Mouse (Mus musculus) ES-Bruce4 (cell line): ENCODE data around the gene Zcchc3. TPM values are rescaled to one million over a fixed set of nuclear protein-coding genes. Genes with fewer than 3 reads are reported as not detected.

Experiments used
- H3K27ac ChIP-seq: 2 replicates; pipeline ENCODE4 v1.5.1; 2012; ENCODE audit warnings: low read length, inconsistent platforms; ENCODE audit not compliant: insufficient read depth
- H3K27me3 ChIP-seq: 2 replicates; pipeline ENCODE4 v1.6.1; 2012; ENCODE audit warnings: mild to moderate bottlenecking, low read length, inconsistent platforms; ENCODE audit not compliant: control insufficient read depth, poor library complexity, insufficient read depth, severe bottlenecking
- H3K36me3 ChIP-seq: 2 replicates; pipeline ENCODE4 v1.6.1; 2012; ENCODE audit warnings: inconsistent platforms, mild to moderate bottlenecking, low read length, moderate library complexity; ENCODE audit not compliant: control insufficient read depth, poor library complexity, insufficient read depth, severe bottlenecking
- H3K4me1 ChIP-seq: one replicate; pipeline ENCODE4 v1.8.1; 2011; ENCODE audit warnings: low read length; ENCODE audit not compliant: control insufficient read depth, insufficient read depth
- H3K4me3 ChIP-seq: 2 replicates; pipeline ENCODE4 v1.5.1; 2011; ENCODE audit warnings: low read depth, mild to moderate bottlenecking, low read length
- H3K9ac ChIP-seq: 2 replicates; pipeline ENCODE4 v1.6.1; 2012; ENCODE audit warnings: low read depth, mild to moderate bottlenecking, inconsistent platforms; ENCODE audit not compliant: poor library complexity, severe bottlenecking
- H3K9me3 ChIP-seq: replicated peaks from 2 replicates; pipeline ENCODE4 v1.6.1; 2012; ENCODE audit warnings: mild to moderate bottlenecking, low read length, inconsistent platforms; ENCODE audit not compliant: control insufficient read depth, poor library complexity, insufficient read depth, severe bottlenecking
- CTCF ChIP-seq: IDR thresholded peaks from one replicate; pipeline ENCODE4 v1.8.1; 2011; ENCODE audit warnings: low read depth, low read length
- EP300 ChIP-seq: IDR thresholded peaks from 2 replicates; pipeline ENCODE4 v1.6.1; 2011; ENCODE audit warnings: low read depth, low read length; ENCODE audit not compliant: insufficient read depth
- POLR2A ChIP-seq: IDR thresholded peaks from one replicate; pipeline ENCODE4 v1.8.1; 2011; ENCODE audit warnings: low read length; ENCODE audit not compliant: insufficient read depth
- polyA plus RNA-seq: library from polyadenylated mRNA; stranded (reverse); fragments of >200 nt; gene quantifications from 2 replicates; pipeline ENCODE4 v1.2.4, GENCODE M21; 2011; ENCODE audit warnings: low read depth; ENCODE audit not compliant: missing spikeins, insufficient read depth, insufficient read length

The Zcchc3 gene
- polyA plus RNA-seq, 1 experiment = 26.7 TPM

DNA sequence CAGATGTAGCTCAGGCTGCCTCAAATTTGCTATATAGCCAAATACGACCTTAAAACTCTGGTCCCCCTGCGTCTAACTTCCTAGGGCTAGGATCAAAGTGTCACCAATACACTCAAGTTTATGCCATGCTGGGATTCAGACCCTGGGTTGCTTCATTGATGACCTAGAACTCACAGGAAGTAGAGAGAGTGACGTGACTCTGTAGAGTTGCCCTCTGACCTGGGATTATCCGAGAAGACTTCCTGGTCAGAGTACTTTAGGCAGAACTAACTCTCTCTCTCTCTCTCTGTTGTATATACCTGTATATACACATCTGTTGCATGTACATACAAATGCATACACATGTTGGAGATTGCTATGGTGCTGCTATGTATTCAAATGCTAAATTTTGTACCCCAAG lies 42.2 kb downstream of the Zcchc3 start:
- Histone ChIP-seq H3K27me3 (no peaks in the 10 kb centered on the region), H3K4me3 (no peak overlapping the region), H3K4me1 (peaks cover 3% of the 10 kb centered on the region), H3K9me3 (no peaks in the 10 kb centered on the region), H3K36me3 (no peaks in the 10 kb centered on the region), H3K9ac (no peak overlapping the region), H3K27ac (no peak overlapping the region)
- TF ChIP-seq POLR2A = no peak
- TF ChIP-seq EP300 = no peak
- no peak for TF ChIP-seq CTCF

DNA sequence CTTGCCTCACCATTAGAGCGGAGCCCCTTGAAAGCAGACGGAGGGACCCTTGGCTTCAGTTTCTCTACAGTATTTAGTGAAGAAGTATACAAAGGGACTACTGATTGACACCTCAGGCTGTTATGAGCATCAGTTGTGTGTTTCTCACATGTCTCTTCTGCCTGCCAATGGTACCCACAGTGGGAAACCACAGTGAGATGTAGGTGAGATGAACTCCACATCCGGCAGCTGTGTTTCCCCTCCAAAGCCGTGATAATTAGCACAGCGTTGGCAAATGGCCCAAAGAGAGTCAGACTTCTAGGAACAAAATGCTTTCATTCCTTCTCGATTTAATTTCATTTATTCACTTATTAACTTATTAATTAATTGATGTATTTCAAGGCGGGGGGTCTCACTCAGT lies 42.7 kb downstream of the Zcchc3 start:
- Histone ChIP-seq H3K36me3 (no peaks in the 10 kb centered on the region), H3K27ac (no peak overlapping the region), H3K4me1 (peaks cover 5% of the 10 kb centered on the region), H3K4me3 (no peak overlapping the region), H3K9me3 (no peaks in the 10 kb centered on the region), H3K9ac (no peak overlapping the region), H3K27me3 (no peaks in the 10 kb centered on the region)
- no peak for TF ChIP-seq CTCF
- no peak for TF ChIP-seq POLR2A
- TF ChIP-seq EP300 = no peak

DNA sequence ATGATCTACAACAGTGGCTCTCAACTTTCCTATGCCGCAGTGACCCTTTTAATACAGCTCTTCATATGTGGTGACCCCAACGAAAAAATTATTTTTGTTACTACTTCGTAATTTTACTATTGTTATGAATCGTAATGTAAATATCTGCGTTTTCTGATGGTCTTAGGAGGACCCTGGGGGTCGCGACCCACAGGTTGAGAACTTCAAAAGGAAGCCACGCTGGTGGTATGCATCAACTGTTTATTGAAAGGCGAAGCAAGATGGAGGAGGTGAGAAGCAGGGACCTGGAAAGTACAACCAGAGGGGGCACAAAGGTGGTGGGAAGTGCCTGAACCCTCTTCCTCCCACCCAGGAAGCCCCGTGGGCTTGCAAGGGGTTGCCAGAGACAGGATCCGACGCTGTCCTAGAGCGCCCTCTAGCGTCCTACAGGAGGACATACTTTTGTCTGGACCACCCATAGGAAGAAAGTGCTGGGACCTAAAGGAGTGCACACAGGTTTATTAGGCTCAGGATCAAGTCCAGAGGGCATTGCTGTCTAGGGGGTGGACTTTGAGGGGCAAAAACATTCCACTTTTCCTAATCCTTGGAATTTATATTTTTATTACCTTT lies 46.2 kb downstream of the Zcchc3 start:
- H3K4me1 ChIP-seq = peaks cover 7% of the 10 kb centered on the region
- H3K9me3 ChIP-seq = no peaks in the 10 kb centered on the region
- TF ChIP-seq EP300 (no peak), POLR2A (no peak), CTCF (peak; percentile 97)
- no peak overlapping the region for H3K9ac ChIP-seq
- no peak overlapping the region for H3K4me3 ChIP-seq
- no peaks in the 10 kb centered on the region for H3K27me3 ChIP-seq
- no peak overlapping the region for H3K27ac ChIP-seq
- no peaks in the 10 kb centered on the region for H3K36me3 ChIP-seq

DNA sequence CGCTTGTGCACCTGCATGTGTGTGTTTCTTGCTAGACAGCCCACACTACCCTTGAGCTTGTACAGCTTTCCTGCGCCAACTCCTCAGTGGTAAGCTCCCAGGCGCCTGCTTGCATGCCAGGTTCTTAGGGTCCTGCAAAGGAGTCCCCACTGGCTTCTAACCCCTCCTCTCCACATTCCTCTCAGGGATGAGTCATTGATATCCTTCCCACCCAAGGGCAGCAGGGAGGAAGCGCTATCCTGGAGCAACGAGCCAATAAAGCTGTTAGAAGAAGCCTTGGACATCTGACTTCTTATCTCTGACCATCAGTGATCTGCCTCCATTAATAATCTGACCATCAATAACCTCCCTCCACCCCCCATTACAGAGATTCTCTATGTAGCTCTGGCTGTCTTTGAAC lies 46.9 kb downstream of the Zcchc3 start:
- Histone ChIP-seq H3K4me1 (peaks cover 7% of the 10 kb centered on the region), H3K9ac (no peak overlapping the region), H3K4me3 (no peak overlapping the region), H3K9me3 (no peaks in the 10 kb centered on the region), H3K36me3 (no peaks in the 10 kb centered on the region), H3K27me3 (no peaks in the 10 kb centered on the region), H3K27ac (no peak overlapping the region)
- no peak for TF ChIP-seq POLR2A

DNA sequence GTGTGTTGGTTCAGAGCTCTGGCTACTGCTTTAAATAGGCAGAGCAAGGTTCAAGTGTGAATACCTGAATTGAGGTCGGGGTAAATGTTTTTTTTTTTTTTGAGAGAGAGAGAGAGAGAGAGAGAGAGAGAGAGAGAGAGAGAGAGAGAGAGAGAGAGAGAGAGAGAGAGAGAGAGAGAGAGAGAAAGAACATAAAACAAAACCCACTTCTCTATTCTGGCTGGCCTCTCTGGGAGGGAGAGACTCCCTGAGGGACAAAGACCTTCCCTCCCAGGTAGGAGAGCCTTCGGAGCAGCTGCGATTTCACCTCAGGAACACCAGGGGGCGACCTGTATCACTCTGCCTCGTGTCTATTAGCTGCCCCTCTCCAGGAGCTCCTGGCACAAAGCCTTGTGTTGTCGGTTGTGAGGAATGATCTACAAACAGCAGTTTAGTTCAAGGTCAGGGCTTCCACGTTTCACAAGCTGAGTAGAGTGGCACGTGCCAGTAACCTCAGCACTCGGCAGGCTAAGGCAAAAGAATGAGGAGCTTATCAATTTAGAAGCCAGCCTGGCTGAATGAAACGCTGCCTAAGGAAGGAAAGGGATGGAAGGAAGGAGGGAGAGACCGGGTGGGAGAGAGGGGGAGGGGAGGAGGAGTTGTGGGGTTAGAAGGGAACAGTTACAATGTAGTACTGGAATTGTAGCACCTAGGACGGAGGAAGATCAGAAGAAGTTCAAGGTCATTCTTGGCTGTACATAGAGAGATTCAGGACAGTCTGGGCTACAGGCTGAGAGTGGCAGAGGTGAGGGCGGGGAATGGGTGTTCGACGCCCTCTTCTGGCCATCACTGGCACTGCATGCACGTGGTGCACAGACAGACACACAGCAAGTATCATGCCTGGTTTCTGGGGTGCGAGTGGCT lies 51.3 kb downstream of the Zcchc3 start:
- Histone ChIP-seq H3K27me3 (no peaks in the 10 kb centered on the region), H3K9ac (peak overlapping the region; percentile 7; the same call in 1 of the 2 replicates), H3K27ac (no peak overlapping the region), H3K36me3 (no peaks in the 10 kb centered on the region), H3K9me3 (no peaks in the 10 kb centered on the region), H3K4me3 (peak overlapping the region; percentile 9; the same call in 1 of the 2 replicates), H3K4me1 (peaks cover 7% of the 10 kb centered on the region)
- TF ChIP-seq EP300 (peak; percentile 63; the same call in 1 of the 2 replicates), POLR2A (no peak), CTCF (peak; percentile 99)

Other genes starting within 250 kb of the Zcchc3 start
- gene Csnk2a1, start 188.2 kb downstream of the Zcchc3 start, polyA plus RNA-seq = 258 and 280 TPM in 2 replicates
- gene Tbc1d20, start 121.2 kb downstream of the Zcchc3 start, polyA plus RNA-seq = 27.7 and 32.3 TPM in 2 replicates
- 86.7 and 89.1 TPM in 2 replicates for gene Rbck1, start 82.4 kb downstream of the Zcchc3 start, polyA plus RNA-seq
- 11.4 and 12.3 TPM in 2 replicates for gene Trib3, start 71.0 kb downstream of the Zcchc3 start, polyA plus RNA-seq
- gene Nrsn2, start 38.4 kb downstream of the Zcchc3 start, polyA plus RNA-seq = 1.1 TPM in 1 of 2 replicates, not detected in the other
- 27.5 and 31.3 TPM in 2 replicates for gene Sox12, start 17.0 kb downstream of the Zcchc3 start, polyA plus RNA-seq
- gene 6820408C15Rik, start 560 bp upstream of the Zcchc3 start, polyA plus RNA-seq = not detected in 2 replicates
- gene Defb23, start 49.6 kb upstream of the Zcchc3 start, polyA plus RNA-seq = not detected in 2 replicates
- not detected in 2 replicates for gene Defb20, start 62.0 kb upstream of the Zcchc3 start, polyA plus RNA-seq
- gene Defb22, start 75.1 kb upstream of the Zcchc3 start, polyA plus RNA-seq = not detected in 2 replicates
- gene Defb26, start 96.7 kb upstream of the Zcchc3 start, polyA plus RNA-seq = not detected in 2 replicates
- not detected in 2 replicates for gene Defb28, start 103.2 kb upstream of the Zcchc3 start, polyA plus RNA-seq
- not detected in 2 replicates for gene Defb29, start 125.1 kb upstream of the Zcchc3 start, polyA plus RNA-seq
- gene Gm17416, start 154.3 kb upstream of the Zcchc3 start, polyA plus RNA-seq = not detected in 2 replicates
- not detected in 2 replicates for gene Defb21, start 157.7 kb upstream of the Zcchc3 start, polyA plus RNA-seq
- not detected in 2 replicates for gene Defb19, start 165.3 kb upstream of the Zcchc3 start, polyA plus RNA-seq
- gene Defb45, start 184.4 kb upstream of the Zcchc3 start, polyA plus RNA-seq = not detected in 2 replicates
- gene Defb36, start 189.3 kb upstream of the Zcchc3 start, polyA plus RNA-seq = not detected in 2 replicates
- not detected in 2 replicates for gene Defb25, start 208.0 kb upstream of the Zcchc3 start, polyA plus RNA-seq
- 1.2 and 1.3 TPM in 2 replicates for gene Rem1, start 211.9 kb upstream of the Zcchc3 start, polyA plus RNA-seq